Mouse (Mus musculus) naive thymus-derived CD4-positive, alpha-beta T cell, adult 2 months (primary cell): ENCODE results near the gene E130114P18Rik.

ENCODE experiments used
- DNase-seq: peaks from one replicate; pipeline ENCODE4 v3.0.0-alpha.2; 2011; ENCODE audit warnings: low read depth

The E130114P18Rik gene

GRCm38 (mm10) chr4:97776388-97777080 lies 1.3 kb downstream of the E130114P18Rik start:
- peak; percentile 35 for DNase-seq

GRCm38 (mm10) chr4:97775494-97776265 lies 2.2 kb downstream of the E130114P18Rik start:
- DNase-seq = no peak

GRCm38 (mm10) chr4:97775059-97775458 lies 2.8 kb downstream of the E130114P18Rik start:
- peak; percentile 46 for DNase-seq

- DNase-seq = no peak
Measured at GRCm38 (mm10) chr4:97774446-97774950, 3.4 kb downstream of the E130114P18Rik start.

- no peak for DNase-seq
Measured at GRCm38 (mm10) chr4:97773791-97774190, 4.1 kb downstream of the E130114P18Rik start.

GRCm38 (mm10) chr4:97773110-97773593 lies 4.7 kb downstream of the E130114P18Rik start:
- DNase-seq = peak; percentile 99

- DNase-seq = no peak
Measured at GRCm38 (mm10) chr4:97772641-97773040, 5.2 kb downstream of the E130114P18Rik start, which contains the start of gene Nfia. Nfia (plus strand) TSS chr4:97772734.

- DNase-seq = peak; percentile 95
Measured at GRCm38 (mm10) chr4:97772084-97772484, 5.8 kb downstream of the E130114P18Rik start.

GRCm38 (mm10) chr4:97771426-97771825 lies 6.5 kb downstream of the E130114P18Rik start:
- DNase-seq = no peak

GRCm38 (mm10) chr4:97769861-97770260 lies 8.0 kb downstream of the E130114P18Rik start:
- no peak for DNase-seq

GRCm38 (mm10) chr4:97767516-97767915 lies 10.4 kb downstream of the E130114P18Rik start:
- DNase-seq = no peak

- DNase-seq = no peak
Measured at GRCm38 (mm10) chr4:97767025-97767424, 10.9 kb downstream of the E130114P18Rik start.

GRCm38 (mm10) chr4:97766100-97766499 lies 11.8 kb downstream of the E130114P18Rik start:
- DNase-seq = no peak

- no peak for DNase-seq
Measured at GRCm38 (mm10) chr4:97765341-97766020, 12.4 kb downstream of the E130114P18Rik start.

GRCm38 (mm10) chr4:97764616-97765015 lies 13.3 kb downstream of the E130114P18Rik start:
- DNase-seq = no peak

- DNase-seq = no peak
Measured at GRCm38 (mm10) chr4:97758661-97759060, 19.2 kb downstream of the E130114P18Rik start.

GRCm38 (mm10) chr4:97757978-97758461 lies 19.9 kb downstream of the E130114P18Rik start:
- no peak for DNase-seq

- peak; percentile 69 for DNase-seq
Measured at GRCm38 (mm10) chr4:97757207-97757977, 20.5 kb downstream of the E130114P18Rik start.

- DNase-seq = no peak
Measured at GRCm38 (mm10) chr4:97754241-97754640, 23.6 kb downstream of the E130114P18Rik start.

- DNase-seq = no peak
Measured at GRCm38 (mm10) chr4:97753521-97753920, 24.4 kb downstream of the E130114P18Rik start.
